Mouse (Mus musculus): ENCODE results near the gene Tll2.

GRCm38 (mm10) chr19:41114611-41115010, 92.0 kb downstream of the Tll2 start:
- TF ChIP-seq CTCF (IDR thresholded peaks at IDR 0.05; ENCODE audit: extremely low read depth, insufficient read length, insufficient replicate concordance, low read depth, low read length) (no peak), POLR2A (IDR thresholded peaks at IDR 0.05; ENCODE audit: low read depth, low read length) (no peak)

Measured in small intestine, adult 2 months (tissue).